Mouse (Mus musculus): ENCODE measurements around the gene Bard1. TPM values are rescaled to one million over a fixed set of nuclear protein-coding genes. Genes with fewer than 3 reads are reported as not detected.

Gene Bard1
- polyA plus RNA-seq, 1 experiment from 2014 or later = 3.7 TPM

DNA sequence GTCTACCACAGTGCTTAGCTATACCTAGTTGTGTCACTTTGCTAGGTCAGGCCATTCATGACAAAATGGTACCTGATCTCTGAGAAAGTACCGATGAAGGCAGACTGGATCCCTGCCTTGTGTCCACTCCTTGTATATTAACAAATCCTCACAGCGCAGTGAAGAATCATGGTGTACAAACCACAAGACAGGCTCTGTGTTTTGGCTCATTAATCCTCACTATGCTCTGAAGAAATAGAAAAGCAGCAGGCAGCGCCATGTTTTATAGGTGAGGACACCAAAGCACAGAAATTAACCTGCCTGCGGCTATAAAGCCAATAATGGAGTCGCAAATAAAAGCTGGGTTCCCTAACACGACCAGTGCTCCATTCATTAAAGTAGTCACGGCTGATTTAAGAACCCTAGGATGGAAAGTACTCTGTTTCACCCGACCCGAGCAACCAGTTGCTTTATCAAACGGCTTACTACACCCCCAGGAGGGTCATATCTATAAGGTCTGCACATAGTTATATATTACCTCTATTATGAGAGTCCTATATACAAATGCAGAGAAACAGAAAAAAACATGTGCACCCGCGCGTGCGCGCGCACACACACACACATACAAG is 39.0 kb downstream of the Bard1 start:
- Histone ChIP-seq H3K4me1 (ENCODE audit: control insufficient read depth, insufficient read depth, low read length) (no peaks in the 10 kb centered on the region), H3K4me3 (ENCODE audit: low read length) (no peak overlapping the region), H3K27me3 (ENCODE audit: control insufficient read depth, insufficient read depth, low read length) (no peaks in the 10 kb centered on the region), H3K36me3 (ENCODE audit: control insufficient read depth, insufficient read depth, low read length) (peaks cover 6% of the 10 kb centered on the region; the same call in 1 of the 2 replicates), H3K9me3 (ENCODE audit: control insufficient read depth, low read length) (no peaks in the 10 kb centered on the region), H3K4me2 (replicated peaks; ENCODE audit: low read depth, low read length) (no peak overlapping the region), H3K9ac (ENCODE audit: low read depth, low read length) (no peak overlapping the region), H3K27ac (ENCODE audit: low read depth, low read length) (no peak overlapping the region)
- no peak for ATAC-seq (ENCODE audit: low FRiP score, low TSS enrichment)
- 66% methylated on average over 16 of the region's 16 CpGs for WGBS

DNA sequence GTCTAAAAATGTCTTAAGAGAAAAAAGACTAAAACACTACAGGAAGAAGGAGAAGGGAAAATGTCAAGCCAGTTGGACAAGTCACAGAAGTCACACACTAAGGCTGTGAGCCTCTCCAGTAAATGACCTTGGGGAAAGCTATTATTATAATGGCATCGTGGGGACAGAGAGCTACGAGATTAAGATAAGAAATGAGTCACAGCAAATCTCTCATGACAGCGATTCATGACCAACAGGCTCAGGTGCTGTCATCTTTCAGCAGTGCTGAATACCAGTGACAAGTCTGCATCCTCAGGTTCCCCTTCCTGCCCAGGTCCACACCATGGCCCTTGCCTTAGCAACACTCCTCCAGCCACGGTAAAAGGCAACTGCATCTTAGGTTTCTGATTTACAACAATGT is 46.8 kb downstream of the Bard1 start:
- Histone ChIP-seq H3K27me3 (ENCODE audit: control insufficient read depth, insufficient read depth, low read length) (no peaks in the 10 kb centered on the region), H3K4me1 (ENCODE audit: control insufficient read depth, insufficient read depth, low read length) (0 out of 2 replicates have a peak, but pooled peaks cover 3% of the 10 kb centered on the region), H3K9me3 (ENCODE audit: control insufficient read depth, low read length) (no peaks in the 10 kb centered on the region), H3K27ac (ENCODE audit: low read depth, low read length) (no peak overlapping the region), H3K4me2 (replicated peaks; ENCODE audit: low read depth, low read length) (no peak overlapping the region), H3K4me3 (ENCODE audit: low read length) (no peak overlapping the region), H3K9ac (ENCODE audit: low read depth, low read length) (no peak overlapping the region), H3K36me3 (ENCODE audit: control insufficient read depth, insufficient read depth, low read length) (peaks cover 5% of the 10 kb centered on the region; the same call in 1 of the 2 replicates)
- ATAC-seq (ENCODE audit: low FRiP score, low TSS enrichment) = no peak
- WGBS = 61% methylated on average over 4 of the region's 4 CpGs

DNA sequence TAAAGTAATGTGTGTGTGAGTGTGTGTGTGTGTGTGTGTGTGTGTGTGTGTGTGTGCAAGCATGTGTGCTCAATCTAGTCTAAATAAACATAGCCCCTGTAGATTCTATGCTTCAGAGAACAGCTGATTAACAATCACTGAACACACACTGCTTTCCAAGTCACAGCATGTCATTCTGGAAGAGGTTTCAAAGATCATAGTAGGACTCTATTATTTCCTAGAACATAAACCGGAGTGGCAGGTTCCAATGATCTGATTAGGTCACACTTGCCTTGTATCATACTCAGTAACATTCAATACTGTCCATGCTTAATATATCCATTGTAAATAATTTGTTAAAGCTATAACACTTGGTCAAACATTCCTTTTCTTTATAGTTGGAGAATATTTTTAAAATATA is 47.5 kb downstream of the Bard1 start:
- ATAC-seq (ENCODE audit: low FRiP score, low TSS enrichment) = no peak
- H3K4me3 ChIP-seq (ENCODE audit: low read length) = no peak overlapping the region
- H3K27me3 ChIP-seq (ENCODE audit: control insufficient read depth, insufficient read depth, low read length) = no peaks in the 10 kb centered on the region
- H3K4me1 ChIP-seq (ENCODE audit: control insufficient read depth, insufficient read depth, low read length) = 0 out of 2 replicates have a peak, but pooled peaks cover 3% of the 10 kb centered on the region
- no peaks in the 10 kb centered on the region for H3K9me3 ChIP-seq (ENCODE audit: control insufficient read depth, low read length)
- no peak overlapping the region for H3K4me2 ChIP-seq (replicated peaks; ENCODE audit: low read depth, low read length)
- 74% methylated on average over 1 of the region's 1 CpGs for WGBS
- H3K9ac ChIP-seq (ENCODE audit: low read depth, low read length) = no peak overlapping the region
- no peak overlapping the region for H3K27ac ChIP-seq (ENCODE audit: low read depth, low read length)
- H3K36me3 ChIP-seq (ENCODE audit: control insufficient read depth, insufficient read depth, low read length) = peaks cover 5% of the 10 kb centered on the region; the same call in 1 of the 2 replicates

DNA sequence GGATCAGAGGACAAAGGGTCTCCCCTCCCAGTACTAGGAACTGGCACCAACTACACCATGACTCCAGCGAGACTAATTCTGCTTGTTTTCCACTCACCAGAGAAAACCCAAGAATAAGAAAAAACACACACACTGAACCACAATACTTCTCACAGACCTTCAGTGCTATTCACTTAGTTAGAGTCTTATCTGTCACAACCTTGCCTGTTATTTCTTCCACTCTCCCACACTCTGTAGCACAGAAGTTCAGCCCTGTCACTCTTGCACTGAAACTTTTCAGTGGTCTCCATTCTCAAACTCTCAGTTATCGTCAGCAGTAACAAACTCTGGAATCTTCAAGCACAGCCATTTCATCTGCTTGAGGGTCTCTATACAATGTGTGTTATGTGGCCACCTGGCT is 50.2 kb downstream of the Bard1 start:
- Histone ChIP-seq H3K27me3 (ENCODE audit: control insufficient read depth, insufficient read depth, low read length) (no peaks in the 10 kb centered on the region), H3K4me1 (ENCODE audit: control insufficient read depth, insufficient read depth, low read length) (0 out of 2 replicates have a peak, but pooled peaks cover 3% of the 10 kb centered on the region), H3K36me3 (ENCODE audit: control insufficient read depth, insufficient read depth, low read length) (peaks cover 5% of the 10 kb centered on the region; the same call in 1 of the 2 replicates), H3K4me3 (ENCODE audit: low read length) (no peak overlapping the region), H3K9ac (ENCODE audit: low read depth, low read length) (no peak overlapping the region), H3K9me3 (ENCODE audit: control insufficient read depth, low read length) (no peaks in the 10 kb centered on the region), H3K27ac (ENCODE audit: low read depth, low read length) (no peak overlapping the region), H3K4me2 (replicated peaks; ENCODE audit: low read depth, low read length) (no peak overlapping the region)
- 88% methylated on average over 2 of the region's 2 CpGs for WGBS
- no peak for ATAC-seq (ENCODE audit: low FRiP score, low TSS enrichment)

DNA sequence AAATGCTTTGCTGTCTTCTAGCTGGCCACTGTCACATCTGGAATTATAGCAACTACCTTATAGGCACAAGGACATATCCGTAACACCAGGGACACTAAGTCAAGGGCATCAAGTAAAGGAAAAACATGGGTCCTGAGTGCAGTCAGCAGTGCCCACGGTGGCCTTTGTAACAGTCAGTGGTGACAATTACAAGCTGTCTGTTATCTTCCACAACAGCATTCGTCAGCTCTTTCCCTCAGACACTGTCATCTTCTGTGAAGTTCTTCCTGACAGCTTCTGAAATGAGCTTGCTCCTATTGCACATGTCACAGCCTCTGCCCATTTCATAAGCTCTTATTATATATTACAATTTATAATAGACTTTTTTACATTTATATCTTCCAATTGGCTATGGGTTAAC is 50.7 kb downstream of the Bard1 start:
- Histone ChIP-seq H3K9ac (ENCODE audit: low read depth, low read length) (no peak overlapping the region), H3K4me1 (ENCODE audit: control insufficient read depth, insufficient read depth, low read length) (0 out of 2 replicates have a peak, but pooled peaks cover 3% of the 10 kb centered on the region), H3K4me2 (replicated peaks; ENCODE audit: low read depth, low read length) (no peak overlapping the region), H3K9me3 (ENCODE audit: control insufficient read depth, low read length) (no peaks in the 10 kb centered on the region), H3K4me3 (ENCODE audit: low read length) (no peak overlapping the region), H3K27ac (ENCODE audit: low read depth, low read length) (no peak overlapping the region), H3K27me3 (ENCODE audit: control insufficient read depth, insufficient read depth, low read length) (no peaks in the 10 kb centered on the region), H3K36me3 (ENCODE audit: control insufficient read depth, insufficient read depth, low read length) (peaks cover 5% of the 10 kb centered on the region; the same call in 1 of the 2 replicates)
- 86% methylated on average over 3 of the region's 3 CpGs for WGBS
- ATAC-seq (ENCODE audit: low FRiP score, low TSS enrichment) = no peak

DNA sequence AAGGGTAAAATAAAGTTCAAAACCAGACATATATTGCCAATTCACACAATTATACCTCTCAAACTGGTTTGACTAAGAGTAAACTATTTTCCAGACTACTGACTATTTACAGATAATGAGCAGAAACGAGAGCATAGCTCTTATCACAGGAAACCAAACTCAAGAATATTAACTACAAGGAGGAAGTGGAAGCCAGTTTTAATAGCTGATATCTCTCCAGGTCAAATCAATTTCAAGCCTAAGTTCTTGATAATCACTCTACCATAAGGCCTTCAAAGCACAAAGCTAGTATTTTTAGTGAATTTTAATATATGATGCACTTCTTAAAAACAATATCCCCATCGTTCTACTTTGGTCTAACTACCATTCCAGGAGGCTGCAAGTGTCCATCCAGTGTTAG is 57.8 kb downstream of the Bard1 start:
- no peak for ATAC-seq (ENCODE audit: low FRiP score, low TSS enrichment)
- Histone ChIP-seq H3K4me1 (ENCODE audit: control insufficient read depth, insufficient read depth, low read length) (no peaks in the 10 kb centered on the region), H3K36me3 (ENCODE audit: control insufficient read depth, insufficient read depth, low read length) (no peaks in the 10 kb centered on the region), H3K4me2 (replicated peaks; ENCODE audit: low read depth, low read length) (no peak overlapping the region), H3K9me3 (ENCODE audit: control insufficient read depth, low read length) (no peaks in the 10 kb centered on the region), H3K27me3 (ENCODE audit: control insufficient read depth, insufficient read depth, low read length) (no peaks in the 10 kb centered on the region), H3K4me3 (ENCODE audit: low read length) (no peak overlapping the region), H3K27ac (ENCODE audit: low read depth, low read length) (no peak overlapping the region), H3K9ac (ENCODE audit: low read depth, low read length) (no peak overlapping the region)
- 70% methylated on average over 2 of the region's 2 CpGs for WGBS

DNA sequence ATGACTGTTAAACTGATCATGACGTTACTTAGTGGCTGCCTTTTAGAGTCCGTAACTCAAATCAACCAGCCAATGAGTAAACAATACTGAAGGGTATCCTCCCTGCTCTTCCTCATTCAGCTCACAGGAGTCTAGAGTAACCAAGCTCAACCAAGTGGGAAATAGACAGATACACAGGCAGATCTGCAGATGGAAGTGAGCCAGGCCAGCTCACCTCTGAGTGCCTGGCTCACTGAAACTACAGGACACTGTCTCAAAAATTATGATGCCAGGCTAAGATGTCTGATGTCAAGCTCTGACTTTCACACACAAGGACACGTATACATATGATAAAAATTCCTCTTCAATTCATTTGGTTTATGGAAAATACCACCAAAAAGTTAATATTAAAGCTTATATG is 59.0 kb downstream of the Bard1 start:
- Histone ChIP-seq H3K27me3 (ENCODE audit: control insufficient read depth, insufficient read depth, low read length) (no peaks in the 10 kb centered on the region), H3K9ac (ENCODE audit: low read depth, low read length) (no peak overlapping the region), H3K4me2 (replicated peaks; ENCODE audit: low read depth, low read length) (no peak overlapping the region), H3K4me3 (ENCODE audit: low read length) (no peak overlapping the region), H3K36me3 (ENCODE audit: control insufficient read depth, insufficient read depth, low read length) (no peaks in the 10 kb centered on the region), H3K4me1 (ENCODE audit: control insufficient read depth, insufficient read depth, low read length) (no peaks in the 10 kb centered on the region), H3K9me3 (ENCODE audit: control insufficient read depth, low read length) (no peaks in the 10 kb centered on the region), H3K27ac (ENCODE audit: low read depth, low read length) (no peak overlapping the region)
- WGBS = 64% methylated on average over 3 of the region's 3 CpGs
- ATAC-seq (ENCODE audit: low FRiP score, low TSS enrichment) = no peak

DNA sequence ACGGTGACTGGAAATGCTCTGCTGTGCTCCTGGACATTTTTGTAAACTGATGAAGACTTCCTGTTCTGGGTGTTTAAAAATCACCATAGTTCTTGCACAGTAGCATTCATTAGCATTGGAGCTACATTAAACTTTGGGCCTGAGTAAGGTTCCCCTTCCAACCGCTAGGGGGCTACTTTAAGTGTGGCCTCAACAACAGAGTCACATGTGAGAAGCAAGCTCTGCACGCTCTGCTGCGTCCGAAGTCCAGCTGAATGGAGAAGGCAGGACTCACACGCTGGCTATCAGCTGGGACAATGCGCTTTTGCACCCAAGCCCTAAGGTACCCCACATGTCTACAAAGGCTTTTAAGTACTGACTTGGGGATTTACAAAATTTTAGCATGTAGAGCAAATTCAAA is 65.9 kb downstream of the Bard1 start:
- Histone ChIP-seq H3K9me3 (ENCODE audit: control insufficient read depth, low read length) (no peaks in the 10 kb centered on the region), H3K4me1 (ENCODE audit: control insufficient read depth, insufficient read depth, low read length) (no peaks in the 10 kb centered on the region), H3K27me3 (ENCODE audit: control insufficient read depth, insufficient read depth, low read length) (no peaks in the 10 kb centered on the region), H3K9ac (ENCODE audit: low read depth, low read length) (no peak overlapping the region), H3K4me2 (replicated peaks; ENCODE audit: low read depth, low read length) (no peak overlapping the region), H3K4me3 (ENCODE audit: low read length) (no peak overlapping the region), H3K36me3 (ENCODE audit: control insufficient read depth, insufficient read depth, low read length) (no peaks in the 10 kb centered on the region), H3K27ac (ENCODE audit: low read depth, low read length) (no peak overlapping the region)
- no peak for ATAC-seq (ENCODE audit: low FRiP score, low TSS enrichment)
- 70% methylated on average over 7 of the region's 7 CpGs for WGBS

DNA sequence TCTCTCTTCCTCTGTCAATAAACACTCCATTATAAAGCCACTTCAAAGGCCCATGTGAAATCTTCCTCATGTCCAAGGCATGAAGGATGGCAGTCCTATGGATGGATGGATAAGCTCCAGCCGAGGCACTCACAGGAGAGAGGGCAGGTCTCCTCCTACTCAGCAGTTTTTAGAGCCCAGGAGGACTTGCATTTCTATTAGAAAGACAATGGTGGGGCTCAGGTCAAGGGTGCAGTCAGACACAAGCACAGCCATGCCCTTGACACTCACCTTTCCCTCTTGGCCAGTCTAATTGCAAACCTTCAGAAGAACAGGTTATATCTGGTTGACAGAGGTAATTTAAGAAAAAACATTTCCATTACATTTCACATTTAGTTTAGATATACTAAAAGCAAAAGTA is 67.4 kb downstream of the Bard1 start:
- H3K4me1 ChIP-seq (ENCODE audit: control insufficient read depth, insufficient read depth, low read length) = no peaks in the 10 kb centered on the region
- ATAC-seq (ENCODE audit: low FRiP score, low TSS enrichment) = no peak
- 51% methylated on average over 1 of the region's 1 CpGs for WGBS
- H3K9me3 ChIP-seq (ENCODE audit: control insufficient read depth, low read length) = no peaks in the 10 kb centered on the region
- H3K27me3 ChIP-seq (ENCODE audit: control insufficient read depth, insufficient read depth, low read length) = no peaks in the 10 kb centered on the region
- H3K36me3 ChIP-seq (ENCODE audit: control insufficient read depth, insufficient read depth, low read length) = no peaks in the 10 kb centered on the region
- H3K9ac ChIP-seq (ENCODE audit: low read depth, low read length) = no peak overlapping the region
- no peak overlapping the region for H3K4me2 ChIP-seq (replicated peaks; ENCODE audit: low read depth, low read length)
- H3K27ac ChIP-seq (ENCODE audit: low read depth, low read length) = no peak overlapping the region
- H3K4me3 ChIP-seq (ENCODE audit: low read length) = no peak overlapping the region
